Mouse (Mus musculus) heart, adult 2 months (tissue): ENCODE results near the gene Fam71f1.

ENCODE experiments used
- CTCF ChIP-seq: fragments of 200-600 bp; IDR thresholded peaks from 2 replicates; pipeline ENCODE4 v1.8.1; 2022; ENCODE audit warnings: antibody characterized with exemption, mild to moderate bottlenecking, moderate library complexity
- EP300 ChIP-seq: fragments of 200-500 bp; IDR thresholded peaks from 2 replicates; pipeline ENCODE4 v1.6.1; 2011; ENCODE audit warnings: low read depth, low read length, control low read depth; ENCODE audit not compliant: insufficient read depth

- TF ChIP-seq CTCF (no peak), EP300 (no peak)
Observed at GRCm38 (mm10) chr6:29287944-29288343, 31.0 kb upstream of the Fam71f1 start.
